Mouse (Mus musculus) embryonic fibroblast, embryonic 13.5 days (primary cell): ENCODE results near the gene Drd1. TPM values are rescaled to one million over a fixed set of nuclear protein-coding genes. Genes with fewer than 3 reads are reported as not detected.

Experiments
- H3K27ac ChIP-seq: 2 replicates; pipeline ENCODE4 v1.5.1; 2012; ENCODE audit warnings: low read length, control low read depth, inconsistent platforms; ENCODE audit not compliant: insufficient read depth
- H3K4me1 ChIP-seq: 2 replicates; pipeline ENCODE4 v1.6.1; 2011; ENCODE audit warnings: low read length; ENCODE audit not compliant: control insufficient read depth, insufficient read depth
- H3K4me3 ChIP-seq: 2 replicates; pipeline ENCODE4 v1.5.1; 2011; ENCODE audit warnings: mild to moderate bottlenecking, control low read depth, low read length; ENCODE audit not compliant: insufficient read depth
- CTCF ChIP-seq: IDR thresholded peaks from 2 replicates; pipeline ENCODE4 v1.5.1; 2011; ENCODE audit warnings: mild to moderate bottlenecking, control low read depth, low read length, moderate library complexity, borderline replicate concordance; ENCODE audit not compliant: insufficient read depth
- POLR2A ChIP-seq: IDR thresholded peaks from 2 replicates; pipeline ENCODE4 v1.6.1; 2011; ENCODE audit warnings: low read depth, mild to moderate bottlenecking, control low read depth, low read length, moderate library complexity
- polyA plus RNA-seq: library from polyadenylated mRNA; stranded (reverse); fragments of >200 nt; gene quantifications from 2 replicates; pipeline ENCODE4 v1.2.4, GENCODE M21; 2011; ENCODE audit warnings: low read depth; ENCODE audit not compliant: missing spikeins, insufficient read length

The Drd1 gene
- polyA plus RNA-seq, 1 experiment: not detected

- no peak overlapping the region for H3K27ac ChIP-seq
- no peak overlapping the region for H3K4me3 ChIP-seq
- H3K4me1 ChIP-seq: no peaks in the 10 kb centered on the region
- TF ChIP-seq CTCF (no peak), POLR2A (no peak)
Measured at GRCm38 (mm10) chr13:54075416-54075815, 19.9 kb upstream of the Drd1 start.

DNA sequence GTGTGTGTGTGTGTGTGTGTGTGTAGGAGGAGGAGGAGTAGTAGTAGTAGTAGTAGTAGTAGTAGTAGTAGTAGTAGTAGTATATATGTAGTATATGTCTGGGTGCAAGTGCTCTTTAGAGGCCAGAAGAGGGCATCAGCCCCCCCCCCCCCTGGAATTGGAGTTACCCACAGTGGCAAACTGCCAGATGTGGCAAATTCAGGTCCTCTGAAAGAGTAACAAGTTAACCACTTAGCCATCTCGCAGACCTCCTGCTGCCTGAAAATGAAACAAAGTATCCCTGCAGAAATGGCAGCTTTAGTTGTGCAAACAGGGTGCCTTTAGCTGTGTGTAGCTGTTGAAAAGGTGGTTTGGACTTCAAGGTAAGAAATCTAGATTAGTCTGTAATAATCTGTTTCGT is 18.0 kb upstream of the Drd1 start:
- Histone ChIP-seq H3K27ac (no peak overlapping the region), H3K4me3 (peak overlapping the region; percentile 64; the same call in 1 of the 2 replicates), H3K4me1 (no peaks in the 10 kb centered on the region)
- TF ChIP-seq CTCF (no peak), POLR2A (no peak)

- Histone ChIP-seq H3K27ac (0 out of 2 replicates have a peak overlapping the region, but pooled peaks have one; percentile 28), H3K4me1 (no peaks in the 10 kb centered on the region), H3K4me3 (peak overlapping the region; percentile 64)
- TF ChIP-seq POLR2A (no peak), CTCF (no peak)
Measured at GRCm38 (mm10) chr13:54073066-54073465, 17.6 kb upstream of the Drd1 start.

DNA sequence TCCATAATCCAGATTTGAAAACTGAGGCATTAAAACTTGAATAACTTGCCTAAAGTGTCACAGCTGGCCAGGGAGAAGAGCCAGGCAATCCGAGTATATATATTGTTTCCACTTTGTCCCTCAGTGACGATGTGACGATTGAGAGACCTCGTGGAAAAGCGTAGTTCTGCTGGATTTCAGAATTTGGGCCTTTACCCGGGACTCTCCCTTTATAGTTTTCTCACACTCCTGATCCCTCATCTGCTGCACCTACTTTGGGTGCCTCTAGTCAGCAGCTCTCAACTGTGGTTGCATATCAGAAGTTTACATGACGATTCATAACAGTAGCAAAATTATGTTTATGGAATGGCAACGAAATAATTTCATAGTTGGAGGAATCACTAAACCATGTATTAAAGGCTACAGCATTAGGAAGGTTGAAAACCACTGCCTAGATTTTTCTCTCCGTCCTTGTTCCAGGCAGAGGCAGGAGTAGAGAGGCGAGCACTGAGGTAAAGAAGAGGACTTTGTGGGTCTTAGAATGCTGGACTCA is 17.1 kb upstream of the Drd1 start:
- peak overlapping the region; percentile 28; the same call in 1 of the 2 replicates for H3K27ac ChIP-seq
- H3K4me3 ChIP-seq: peak overlapping the region; percentile 64
- H3K4me1 ChIP-seq: no peaks in the 10 kb centered on the region
- TF ChIP-seq CTCF: no peak
- no peak for TF ChIP-seq POLR2A

DNA sequence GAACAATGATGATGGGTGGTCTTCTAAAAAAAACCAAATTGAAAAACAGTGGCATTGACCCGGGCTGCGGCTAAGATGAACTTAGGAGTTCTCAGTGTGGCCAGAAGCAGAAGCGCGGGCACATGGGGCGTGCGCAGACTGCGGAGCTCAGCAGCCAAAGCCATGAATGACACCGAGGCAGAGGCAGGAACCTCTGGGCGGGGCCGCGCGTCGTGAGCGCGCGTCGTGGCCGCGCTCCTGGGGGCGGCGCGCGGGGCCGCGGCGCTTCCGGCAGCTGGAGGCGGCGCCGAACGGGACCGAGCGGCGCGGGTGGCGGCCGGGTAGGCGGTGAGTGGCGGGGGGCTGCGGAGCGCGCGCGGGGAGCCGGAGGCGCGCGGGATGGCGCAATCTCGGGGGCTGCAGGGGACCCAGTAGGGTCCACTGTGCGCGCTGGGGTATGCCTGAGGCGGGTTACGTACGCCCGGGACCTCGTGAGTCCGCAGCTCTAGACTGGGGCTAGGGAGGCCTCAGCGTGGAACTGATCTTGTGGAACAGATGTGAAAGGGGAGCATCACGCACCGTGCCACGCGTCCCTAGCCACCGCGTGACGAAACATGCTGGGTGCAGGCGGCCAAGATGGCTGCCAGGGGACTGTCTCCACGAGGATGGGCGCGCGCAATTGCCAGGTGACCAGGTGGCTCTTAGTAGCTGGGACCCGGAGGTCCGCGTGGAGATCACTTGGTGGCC is 16.3 kb upstream of the Drd1 start, which contains the start of gene Sfxn1:
Sfxn1 (plus strand) TSS at position 264 of the 726 bp plus-strand sequence.
- Histone ChIP-seq H3K4me3 (peak within 1 kb of the TSS; percentile 64), H3K4me1 (no peaks in the 10 kb centered on the region), H3K27ac (peak within 1 kb of the TSS; percentile 28)
- TF ChIP-seq CTCF (no peak), POLR2A (no peak; the same call in 1 of the 2 replicates)

DNA sequence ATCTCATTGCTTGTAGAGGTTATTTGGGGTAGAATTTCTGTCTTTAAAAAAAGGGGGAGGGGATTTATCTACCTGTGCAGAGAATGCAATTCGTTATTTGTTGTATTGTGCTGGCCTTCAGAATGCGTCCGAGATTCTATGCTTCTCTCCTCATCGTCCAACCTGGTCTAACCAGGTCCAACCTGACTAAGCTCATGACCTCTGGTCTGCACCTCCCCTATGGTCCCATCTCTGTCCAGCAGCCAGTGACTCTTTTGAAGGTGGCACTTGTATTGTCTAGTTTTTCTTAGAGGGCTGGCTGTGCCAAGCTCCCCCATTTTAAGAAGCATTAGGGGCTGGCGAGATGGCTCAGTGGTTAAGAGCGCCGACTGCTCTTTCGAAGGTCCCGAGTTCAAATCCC is 15.5 kb upstream of the Drd1 start:
- Histone ChIP-seq H3K27ac (no peak overlapping the region), H3K4me1 (no peaks in the 10 kb centered on the region), H3K4me3 (no peak overlapping the region)
- TF ChIP-seq CTCF (no peak), POLR2A (no peak)

DNA sequence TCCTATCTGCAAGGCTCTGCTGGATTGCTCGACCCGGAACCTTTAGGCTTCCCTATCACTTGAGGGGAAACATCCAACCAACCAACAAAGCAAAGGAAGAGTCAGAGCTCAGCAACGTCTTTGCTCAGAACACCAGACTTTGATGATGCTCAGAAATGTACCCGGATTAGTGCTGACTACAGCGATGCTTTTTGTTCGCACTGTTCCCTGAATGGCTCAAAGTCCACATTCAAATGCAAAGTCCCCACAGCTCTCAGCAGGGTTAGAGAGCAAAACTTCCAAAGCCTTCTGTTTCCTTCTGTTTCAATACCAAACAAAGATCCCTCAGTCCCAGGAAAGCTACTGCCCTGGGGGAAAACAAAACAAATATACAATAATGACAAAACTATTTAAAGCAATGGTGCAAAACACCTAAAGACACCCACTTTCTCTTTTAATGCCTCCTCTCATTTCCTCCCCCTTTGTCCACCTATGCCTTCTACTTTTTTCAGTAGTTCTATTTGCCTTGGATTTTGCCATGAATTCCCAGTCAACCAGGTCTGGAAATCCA is 12.2 kb upstream of the Drd1 start:
- Histone ChIP-seq H3K4me3 (no peak overlapping the region), H3K4me1 (no peaks in the 10 kb centered on the region), H3K27ac (no peak overlapping the region)
- no peak for TF ChIP-seq POLR2A
- no peak for TF ChIP-seq CTCF

DNA sequence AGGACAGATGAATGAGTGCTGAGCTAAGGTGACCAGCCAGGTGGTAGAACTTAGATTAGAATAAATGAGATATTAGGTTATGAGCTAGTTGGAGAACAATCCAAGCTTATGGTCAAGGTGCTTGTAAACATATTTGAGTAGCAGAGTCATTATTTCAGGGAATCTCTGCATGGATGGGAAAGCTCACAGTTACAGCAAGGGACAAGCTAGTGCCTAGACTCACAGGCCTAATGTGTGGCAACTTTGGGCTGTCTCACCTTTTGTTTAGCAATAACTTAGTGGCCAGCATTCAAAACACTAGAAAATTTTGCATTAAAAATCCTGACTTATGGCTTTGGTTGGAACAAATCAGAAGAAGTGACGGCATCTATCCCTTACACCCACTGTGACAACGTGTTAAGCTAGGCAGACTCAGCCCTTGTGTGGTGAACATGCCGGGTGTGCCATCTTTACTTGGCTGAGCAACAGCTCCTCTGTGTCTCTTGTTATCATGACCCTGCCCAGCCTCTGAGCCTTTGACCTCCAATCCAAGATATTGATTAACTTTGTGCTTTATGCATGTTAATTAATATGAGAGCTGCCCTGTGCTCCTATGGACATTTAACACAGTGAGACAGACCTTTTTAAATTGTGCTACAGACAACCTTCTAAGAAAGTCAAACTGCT is 10.7 kb upstream of the Drd1 start:
- TF ChIP-seq CTCF (no peak), POLR2A (no peak)
- H3K4me3 ChIP-seq: no peak overlapping the region
- no peak overlapping the region for H3K27ac ChIP-seq
- no peaks in the 10 kb centered on the region for H3K4me1 ChIP-seq

GRCm38 (mm10) chr13:54063292-54063691 is 7.8 kb upstream of the Drd1 start:
- no peak for TF ChIP-seq POLR2A
- no peak overlapping the region for H3K27ac ChIP-seq

GRCm38 (mm10) chr13:54062068-54062467 is 6.6 kb upstream of the Drd1 start:
- TF ChIP-seq CTCF (no peak), POLR2A (no peak)
- H3K4me1 ChIP-seq: no peaks in the 10 kb centered on the region
- no peak overlapping the region for H3K4me3 ChIP-seq
- H3K27ac ChIP-seq: no peak overlapping the region

More at GRCm38 (mm10) chr13:54063292-54063691, 7.8 kb upstream of the Drd1 start:
- no peaks in the 10 kb centered on the region for H3K4me1 ChIP-seq
- H3K4me3 ChIP-seq: no peak overlapping the region
